Mouse (Mus musculus): ENCODE measurements around the gene Parp16. TPM values are rescaled to one million over a fixed set of nuclear protein-coding genes. Genes with fewer than 3 reads are reported as not detected.

Gene Parp16
- polyA plus RNA-seq, 1 experiment from 2014 or later: 8.3 TPM

DNA sequence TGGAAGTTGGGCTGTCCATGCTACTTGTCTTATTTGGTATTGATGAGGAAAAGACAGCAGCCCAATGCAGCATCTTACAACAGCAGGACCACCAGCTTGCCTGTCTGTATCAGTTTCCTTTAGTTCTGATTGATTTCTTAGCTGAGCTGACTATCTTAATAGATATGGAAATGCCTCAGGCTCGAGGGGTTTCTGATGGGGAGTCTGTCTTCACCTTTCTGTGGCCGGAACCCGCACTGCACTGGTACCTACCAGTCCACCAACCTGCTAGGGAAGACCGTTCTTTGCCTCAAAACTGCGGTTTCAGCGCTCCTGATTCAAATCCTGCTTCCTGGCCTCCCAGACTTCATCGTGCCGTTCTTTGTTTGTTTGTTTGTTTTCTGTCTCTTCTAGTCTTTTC lies 33.3 kb upstream of the Parp16 start:
- no peak overlapping the region for H3K4me3 ChIP-seq (ENCODE audit: low read length)
- no peak overlapping the region for H3K9ac ChIP-seq (ENCODE audit: low read depth, low read length)
- no peak overlapping the region for H3K27ac ChIP-seq (ENCODE audit: low read depth, low read length)
- H3K27me3 ChIP-seq (replicated peaks; ENCODE audit: control insufficient read depth, insufficient read depth, low read length): no peaks in the 10 kb centered on the region; the same call in 1 of the 2 replicates
- H3K9me3 ChIP-seq (ENCODE audit: control insufficient read depth, low read length): no peaks in the 10 kb centered on the region
- ATAC-seq: no peak
- H3K4me1 ChIP-seq (ENCODE audit: control insufficient read depth, insufficient read depth, low read depth, low read length): peaks cover 19% of the 10 kb centered on the region
- WGBS: 26% methylated on average over 8 of the region's 8 CpGs
- peak overlapping the region; percentile 92 for H3K4me2 ChIP-seq (ENCODE audit: low read length)
- no peaks in the 10 kb centered on the region for H3K36me3 ChIP-seq (ENCODE audit: control insufficient read depth, insufficient read depth, low read length)

GRCm38 (mm10) chr9:65162711-65163639 lies 32.2 kb upstream of the Parp16 start:
- Histone ChIP-seq H3K4me3 (ENCODE audit: low read length) (peak overlapping the region; percentile 57), H3K4me1 (ENCODE audit: control insufficient read depth, insufficient read depth, low read depth, low read length) (peaks cover 16% of the 10 kb centered on the region), H3K36me3 (ENCODE audit: control insufficient read depth, insufficient read depth, low read length) (no peaks in the 10 kb centered on the region), H3K9me3 (ENCODE audit: control insufficient read depth, low read length) (no peaks in the 10 kb centered on the region), H3K27ac (ENCODE audit: low read depth, low read length) (peak overlapping the region; percentile 55), H3K27me3 (replicated peaks; ENCODE audit: control insufficient read depth, insufficient read depth, low read length) (no peaks in the 10 kb centered on the region; the same call in 1 of the 2 replicates), H3K4me2 (ENCODE audit: low read length) (peak overlapping the region; percentile 92), H3K9ac (ENCODE audit: low read depth, low read length) (peak overlapping the region; percentile 71)
- peak; percentile 80 for ATAC-seq
- 1% methylated on average over 46 of the region's 69 CpGs for WGBS

DNA sequence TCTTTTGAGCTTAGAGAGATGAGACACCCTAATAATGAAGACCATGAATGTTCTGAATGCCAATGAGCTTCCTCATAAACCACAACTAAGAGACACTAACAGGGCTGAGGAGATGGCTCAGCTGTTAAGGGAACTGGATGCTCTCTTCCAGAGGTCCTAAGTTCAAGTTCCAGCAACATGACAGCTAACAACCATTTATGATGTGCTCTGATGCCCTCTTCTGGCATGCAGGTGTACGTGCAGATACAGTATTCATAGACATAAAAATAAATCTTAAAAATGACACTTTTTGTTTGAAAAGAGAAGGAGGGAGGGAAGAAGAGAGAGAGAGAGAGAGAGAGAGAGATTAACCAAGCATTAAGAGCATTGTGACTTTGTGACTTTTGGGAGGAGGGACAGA lies 30.3 kb upstream of the Parp16 start:
- Histone ChIP-seq H3K4me3 (ENCODE audit: low read length) (no peak overlapping the region), H3K27ac (ENCODE audit: low read depth, low read length) (no peak overlapping the region), H3K27me3 (replicated peaks; ENCODE audit: control insufficient read depth, insufficient read depth, low read length) (no peaks in the 10 kb centered on the region; the same call in 1 of the 2 replicates), H3K9me3 (ENCODE audit: control insufficient read depth, low read length) (no peaks in the 10 kb centered on the region), H3K4me1 (ENCODE audit: control insufficient read depth, insufficient read depth, low read depth, low read length) (peaks cover 16% of the 10 kb centered on the region), H3K4me2 (ENCODE audit: low read length) (no peak overlapping the region), H3K36me3 (ENCODE audit: control insufficient read depth, insufficient read depth, low read length) (no peaks in the 10 kb centered on the region), H3K9ac (ENCODE audit: low read depth, low read length) (no peak overlapping the region)
- 14% methylated on average over 1 of the region's 1 CpGs for WGBS
- no peak for ATAC-seq

DNA sequence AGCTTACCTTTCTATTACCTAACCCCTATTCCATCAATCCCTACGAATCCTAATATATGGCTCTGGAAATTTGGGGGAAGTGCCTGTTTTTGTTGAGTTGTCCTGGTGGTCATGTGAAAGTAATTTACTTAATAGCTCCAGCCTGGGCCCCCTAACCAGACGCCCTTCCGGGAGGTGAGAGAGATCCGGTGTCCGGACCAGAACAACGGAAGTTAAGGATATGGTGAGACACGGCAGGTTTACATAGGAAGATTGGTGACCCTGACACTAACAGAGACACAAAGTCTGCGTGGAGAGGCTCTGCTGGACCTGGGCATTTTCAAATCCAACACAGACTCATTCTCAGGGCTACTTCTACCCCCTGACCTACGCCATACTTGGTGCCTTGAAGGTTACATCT lies 28.8 kb upstream of the Parp16 start:
- no peak overlapping the region for H3K4me3 ChIP-seq (ENCODE audit: low read length)
- no peak for ATAC-seq
- no peaks in the 10 kb centered on the region for H3K36me3 ChIP-seq (ENCODE audit: control insufficient read depth, insufficient read depth, low read length)
- peaks cover 16% of the 10 kb centered on the region for H3K4me1 ChIP-seq (ENCODE audit: control insufficient read depth, insufficient read depth, low read depth, low read length)
- no peak overlapping the region for H3K4me2 ChIP-seq (ENCODE audit: low read length)
- no peaks in the 10 kb centered on the region for H3K9me3 ChIP-seq (ENCODE audit: control insufficient read depth, low read length)
- 70% methylated on average over 9 of the region's 9 CpGs for WGBS
- no peak overlapping the region for H3K27ac ChIP-seq (ENCODE audit: low read depth, low read length)
- no peak overlapping the region for H3K9ac ChIP-seq (ENCODE audit: low read depth, low read length)
- no peaks in the 10 kb centered on the region for H3K27me3 ChIP-seq (replicated peaks; ENCODE audit: control insufficient read depth, insufficient read depth, low read length)

DNA sequence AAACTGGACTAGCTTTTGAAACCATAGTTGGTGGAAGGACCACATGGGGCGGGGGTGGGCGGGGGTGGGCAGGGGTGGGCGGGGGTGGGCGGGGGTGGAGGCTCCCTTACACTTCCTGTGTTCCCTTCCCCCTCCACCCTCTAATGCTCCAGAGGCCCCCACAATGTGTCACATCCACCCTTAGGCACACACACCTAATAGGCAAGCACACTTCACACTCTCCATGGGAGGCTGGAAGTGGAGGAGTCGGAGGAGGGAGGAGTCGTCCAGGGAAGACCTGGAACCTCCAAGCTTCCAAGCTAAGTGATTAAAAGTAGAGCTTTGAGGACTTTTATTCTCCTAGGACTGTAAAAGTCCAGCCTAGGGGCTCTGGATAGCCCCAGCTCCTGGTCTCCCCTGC lies 26.6 kb upstream of the Parp16 start:
- H3K27ac ChIP-seq (ENCODE audit: low read depth, low read length): no peak overlapping the region
- no peaks in the 10 kb centered on the region for H3K27me3 ChIP-seq (replicated peaks; ENCODE audit: control insufficient read depth, insufficient read depth, low read length)
- WGBS: 44% methylated on average over 6 of the region's 6 CpGs
- no peaks in the 10 kb centered on the region for H3K9me3 ChIP-seq (ENCODE audit: control insufficient read depth, low read length)
- H3K4me3 ChIP-seq (ENCODE audit: low read length): no peak overlapping the region
- peaks cover under 1% of the 10 kb centered on the region for H3K4me1 ChIP-seq (ENCODE audit: control insufficient read depth, insufficient read depth, low read depth, low read length)
- no peak for ATAC-seq
- no peaks in the 10 kb centered on the region for H3K36me3 ChIP-seq (ENCODE audit: control insufficient read depth, insufficient read depth, low read length)
- no peak overlapping the region for H3K9ac ChIP-seq (ENCODE audit: low read depth, low read length)
- H3K4me2 ChIP-seq (ENCODE audit: low read length): no peak overlapping the region

DNA sequence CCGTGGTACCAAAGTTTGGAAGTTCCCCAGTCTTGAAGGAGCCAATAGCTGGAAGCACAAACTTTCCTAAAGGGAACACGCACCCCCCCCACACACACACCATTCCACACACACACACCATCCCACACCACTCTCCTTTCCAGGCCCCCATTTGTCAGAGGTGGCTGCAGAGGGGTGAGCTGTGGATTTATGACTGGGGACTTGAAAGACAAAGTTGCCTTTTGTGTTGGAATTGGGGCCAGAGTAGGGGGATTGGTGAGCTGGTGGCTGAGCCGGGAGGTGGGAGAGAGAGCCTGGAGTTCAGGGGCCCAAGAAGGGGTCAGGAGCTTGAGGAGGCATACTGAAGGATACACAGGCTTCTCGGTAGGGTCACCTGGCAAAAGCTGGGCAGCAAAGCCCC lies 26.2 kb upstream of the Parp16 start:
- H3K36me3 ChIP-seq (ENCODE audit: control insufficient read depth, insufficient read depth, low read length): no peaks in the 10 kb centered on the region
- no peaks in the 10 kb centered on the region for H3K27me3 ChIP-seq (replicated peaks; ENCODE audit: control insufficient read depth, insufficient read depth, low read length)
- H3K27ac ChIP-seq (ENCODE audit: low read depth, low read length): peak overlapping the region; percentile 51
- ATAC-seq: no peak
- H3K4me1 ChIP-seq (ENCODE audit: control insufficient read depth, insufficient read depth, low read depth, low read length): no peaks in the 10 kb centered on the region
- no peak overlapping the region for H3K4me2 ChIP-seq (ENCODE audit: low read length)
- no peaks in the 10 kb centered on the region for H3K9me3 ChIP-seq (ENCODE audit: control insufficient read depth, low read length)
- no peak overlapping the region for H3K9ac ChIP-seq (ENCODE audit: low read depth, low read length)
- no peak overlapping the region for H3K4me3 ChIP-seq (ENCODE audit: low read length)
- 40% methylated on average over 4 of the region's 4 CpGs for WGBS

GRCm38 (mm10) chr9:65172654-65173053 lies 22.5 kb upstream of the Parp16 start:
- no peak overlapping the region for H3K27ac ChIP-seq (ENCODE audit: low read depth, low read length)
- H3K27me3 ChIP-seq (replicated peaks; ENCODE audit: control insufficient read depth, insufficient read depth, low read length): no peaks in the 10 kb centered on the region
- H3K4me1 ChIP-seq (ENCODE audit: control insufficient read depth, insufficient read depth, low read depth, low read length): peaks cover 18% of the 10 kb centered on the region
- 79% methylated on average over 9 of the region's 9 CpGs for WGBS
- H3K9ac ChIP-seq (ENCODE audit: low read depth, low read length): no peak overlapping the region
- no peak for ATAC-seq
- no peaks in the 10 kb centered on the region for H3K36me3 ChIP-seq (ENCODE audit: control insufficient read depth, insufficient read depth, low read length)
- H3K4me2 ChIP-seq (ENCODE audit: low read length): no peak overlapping the region
- H3K9me3 ChIP-seq (ENCODE audit: control insufficient read depth, low read length): no peaks in the 10 kb centered on the region
- H3K4me3 ChIP-seq (ENCODE audit: low read length): no peak overlapping the region

- ATAC-seq: peak; percentile 19; the same call in 1 of the 2 replicates
- Histone ChIP-seq H3K4me2 (ENCODE audit: low read length) (no peak overlapping the region), H3K4me1 (ENCODE audit: control insufficient read depth, insufficient read depth, low read depth, low read length) (peaks cover 43% of the 10 kb centered on the region)
Observed at GRCm38 (mm10) chr9:65175234-65175938, 19.8 kb upstream of the Parp16 start.

More at GRCm38 (mm10) chr9:65175234-65175938, 19.8 kb upstream of the Parp16 start:
- Histone ChIP-seq H3K4me3 (ENCODE audit: low read length) (no peak overlapping the region), H3K27ac (ENCODE audit: low read depth, low read length) (peak overlapping the region; percentile 79), H3K36me3 (ENCODE audit: control insufficient read depth, insufficient read depth, low read length) (no peaks in the 10 kb centered on the region), H3K9ac (ENCODE audit: low read depth, low read length) (peak overlapping the region; percentile 47), H3K27me3 (replicated peaks; ENCODE audit: control insufficient read depth, insufficient read depth, low read length) (no peaks in the 10 kb centered on the region), H3K9me3 (ENCODE audit: control insufficient read depth, low read length) (no peaks in the 10 kb centered on the region)
- 8% methylated on average over 5 of the region's 5 CpGs for WGBS
